Mouse (Mus musculus): Measurements from ENCODE around the gene Ttll4.

The Ttll4 gene

GRCm38 (mm10) chr1:74752833-74753232, 91.3 kb downstream of the Ttll4 start:
- DNase-seq (ENCODE audit: low spot score in 2 of 2): no peak

Data from frontal cortex, postnatal 14 days (tissue).